Mouse (Mus musculus) Patski (cell line): Measurements from ENCODE around the gene Zfp281. TPM values are rescaled to one million over a fixed set of nuclear protein-coding genes. Genes with fewer than 3 reads are reported as not detected.

Source experiments
- ATAC-seq: fragments of 100-300 bp; one replicate; pipeline ENCODE4 v1.8.0; 2021
- CTCF ChIA-PET: fragments of 350-600 bp; sonication (Branson Sonifier 250); formaldehyde crosslinking; loops from one replicate; lab custom pipeline; 2022; ENCODE audit warnings: inconsistent platforms; lab: Charles Lee
- POLR2A ChIA-PET: fragments of 350-600 bp; sonication (Branson Sonifier 250); formaldehyde crosslinking; loops from one replicate; lab custom pipeline; 2022; ENCODE audit warnings: antibody characterized with exemption, inconsistent platforms; lab: Charles Lee
- DNase-seq: peaks from one replicate; pipeline ENCODE4 v3.0.0-alpha.2; 2011; ENCODE audit warnings: low read depth, low spot score
- H3K27me3 ChIP-seq: fragments of 371-371 bp; one replicate; pipeline ENCODE4 v1.5.1; 2021
- CTCF ChIP-seq: fragments of 100-300 bp; IDR thresholded peaks from one replicate; pipeline ENCODE4 v1.5.1; 2021
- in situ Hi-C: fragments of 300-500 bp; cut with MboI; formaldehyde crosslinking; loops from 3 replicates; pipeline ENCODE4 v1.11.1; 2018; ENCODE audit warnings: low pct_unique_long_range_greater_than_20kb, mixed read lengths
- polyA plus RNA-seq: library from polyadenylated mRNA; unstranded; gene quantifications from one replicate; pipeline ENCODE4 v1.2.3, GENCODE M21; 2021

The Zfp281 gene
- polyA plus RNA-seq, 1 experiment from 2014 or later, result 32.1 TPM

DNA sequence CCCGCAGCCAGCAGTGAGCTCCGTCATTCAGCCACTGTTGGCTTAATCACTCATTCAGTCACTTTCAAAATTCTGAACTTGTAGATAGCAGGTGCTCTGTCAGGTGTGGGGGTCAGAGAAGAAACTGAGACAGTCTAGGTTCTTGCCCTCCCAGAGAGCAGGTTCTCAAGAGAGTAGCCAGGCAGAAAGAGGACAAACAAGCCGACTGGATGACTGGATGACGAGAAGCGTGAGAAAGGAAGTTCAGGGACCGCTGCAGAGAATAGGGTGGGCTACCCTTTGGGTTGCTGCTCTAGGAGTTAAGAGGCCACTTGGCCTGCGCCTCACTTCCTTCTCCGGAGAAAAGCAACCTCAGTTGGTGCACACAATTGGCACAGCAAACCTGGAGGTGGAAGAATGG lies 28.8 kb downstream of the Zfp281 start:
- ATAC-seq (no peak), DNase-seq (no peak)
- in situ Hi-C loops, result no loop called here
- ChIA-PET CTCF (no interaction called here), POLR2A (no interaction called here)
- no peak for TF ChIP-seq CTCF
- no peaks in the 10 kb centered on the region for H3K27me3 ChIP-seq

DNA sequence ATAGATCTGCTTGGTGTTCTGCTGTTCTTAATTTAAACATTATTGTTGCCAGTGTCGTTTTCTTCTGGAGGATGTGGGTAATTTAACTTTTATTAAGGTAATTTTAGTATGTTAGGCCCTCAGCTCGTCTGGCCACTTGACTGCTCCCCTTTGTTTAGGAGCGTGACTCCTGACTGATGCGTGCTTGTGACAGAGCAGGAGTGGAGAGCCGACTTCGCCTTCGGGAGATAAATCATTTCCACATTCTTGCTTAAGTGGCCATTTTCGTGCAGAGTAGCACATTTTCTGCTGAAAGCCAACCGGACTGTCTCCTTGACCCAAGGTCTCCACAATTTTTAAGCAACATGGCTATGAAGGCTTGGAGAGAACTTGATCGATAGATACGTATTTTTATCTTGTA lies 29.7 kb downstream of the Zfp281 start:
- ATAC-seq (no peak), DNase-seq (no peak)
- in situ Hi-C loops, result no loop called here
- CTCF ChIA-PET, result no interaction called here
- TF ChIP-seq CTCF, result no peak
- H3K27me3 ChIP-seq, result no peaks in the 10 kb centered on the region
- POLR2A ChIA-PET, result no interaction called here

DNA sequence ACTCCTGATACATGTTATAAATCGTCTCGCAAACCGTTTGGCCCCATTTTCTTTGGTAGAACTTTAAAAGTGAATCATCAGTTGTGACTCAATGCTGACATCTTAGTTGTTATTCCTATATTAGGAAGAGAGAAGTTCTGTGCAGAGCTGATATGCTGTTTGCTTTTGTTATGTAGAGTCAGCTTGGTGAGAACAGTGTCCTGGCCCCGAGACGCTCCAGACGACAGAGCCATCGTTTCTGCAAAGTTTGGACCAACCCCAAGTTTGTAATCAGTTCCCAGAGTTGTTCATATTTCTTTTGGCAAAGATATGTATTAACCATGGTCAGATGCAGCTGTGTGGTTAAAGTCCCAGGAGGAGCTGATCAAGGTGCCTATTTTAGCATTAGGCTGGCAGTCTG lies 31.9 kb downstream of the Zfp281 start:
- TF ChIP-seq CTCF, result no peak
- no peaks in the 10 kb centered on the region for H3K27me3 ChIP-seq
- DNase-seq (no peak), ATAC-seq (peak; percentile 38)
- in situ Hi-C loops, result no loop called here
- CTCF ChIA-PET, result interaction anchor here (0.7 to 1.3 kb wide), 2 partner anchors 10 to 14 kb away, joined by 3 to 4 read pairs; no protein-coding TSS in a partner anchor
- POLR2A ChIA-PET, result no interaction called here

DNA sequence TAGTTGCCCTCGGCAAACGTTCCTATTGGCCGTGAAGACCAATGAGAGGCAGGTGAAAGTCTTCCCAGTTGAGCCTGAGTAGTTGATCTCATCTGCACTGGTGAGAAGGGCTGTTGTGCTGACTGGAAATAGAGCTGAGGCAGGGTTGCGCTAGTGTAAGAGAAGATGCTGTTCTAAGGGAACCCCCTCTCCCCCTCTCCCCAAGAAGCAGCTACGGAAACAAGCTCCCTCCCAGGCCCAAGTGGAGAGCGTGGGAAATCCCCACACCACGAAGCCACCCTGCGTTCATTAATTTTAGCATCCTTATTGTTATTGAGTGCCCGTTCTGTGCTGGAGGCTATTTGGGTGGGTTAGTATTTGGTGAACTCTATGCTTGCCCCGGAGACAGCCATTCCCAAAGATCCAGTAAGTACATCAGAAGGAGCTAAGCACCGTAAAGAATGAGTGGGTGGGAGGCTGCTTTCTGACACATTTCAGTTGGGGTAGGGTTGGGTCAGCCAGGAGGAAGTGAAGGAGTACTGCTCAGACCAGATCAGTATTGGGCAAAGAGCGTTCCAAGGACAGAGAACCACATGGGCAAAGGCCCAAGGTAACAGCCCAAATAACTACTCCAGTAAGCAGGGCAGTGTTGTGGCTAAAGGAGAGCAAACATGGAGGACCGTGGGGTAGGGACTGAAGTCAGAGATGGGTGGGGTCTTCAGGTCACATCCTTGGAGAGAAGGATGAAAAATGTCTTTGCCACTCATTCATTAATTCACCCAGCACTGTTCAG lies 33.9 kb downstream of the Zfp281 start:
- in situ Hi-C loops, result no loop called here
- TF ChIP-seq CTCF, result no peak
- DNase-seq (no peak), ATAC-seq (no peak)
- CTCF ChIA-PET, result interaction anchor here (2.5 kb wide), 1 partner anchor 13 kb away, joined by 6 read pairs; no protein-coding TSS in a partner anchor
- POLR2A ChIA-PET, result no interaction called here
- no peaks in the 10 kb centered on the region for H3K27me3 ChIP-seq

DNA sequence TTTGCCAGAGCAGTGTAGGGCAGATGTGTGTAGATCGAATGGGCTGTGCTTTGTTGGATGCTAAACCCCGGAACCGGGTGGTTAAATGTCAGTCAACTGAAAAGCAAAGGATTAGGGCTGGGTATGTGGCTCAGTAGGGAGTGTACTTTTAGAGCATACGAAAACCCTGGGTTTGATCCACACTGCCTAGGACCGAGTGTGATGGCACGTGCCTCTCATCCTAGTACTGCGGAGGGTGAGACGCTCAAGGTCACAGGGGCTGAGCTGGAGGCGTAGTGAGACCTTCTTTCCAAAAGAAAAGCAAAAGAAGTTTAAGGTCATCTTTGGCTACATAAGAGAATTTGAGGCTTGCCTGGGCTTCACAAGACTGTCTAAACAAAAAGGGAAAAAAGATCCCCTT lies 34.6 kb downstream of the Zfp281 start:
- POLR2A ChIA-PET, result no interaction called here
- CTCF ChIA-PET, result interaction anchor here (2.5 kb wide), 1 partner anchor 13 kb away, joined by 6 read pairs; no protein-coding TSS in a partner anchor
- no peaks in the 10 kb centered on the region for H3K27me3 ChIP-seq
- ATAC-seq (no peak), DNase-seq (no peak)
- in situ Hi-C loops, result no loop called here
- TF ChIP-seq CTCF, result no peak

DNA sequence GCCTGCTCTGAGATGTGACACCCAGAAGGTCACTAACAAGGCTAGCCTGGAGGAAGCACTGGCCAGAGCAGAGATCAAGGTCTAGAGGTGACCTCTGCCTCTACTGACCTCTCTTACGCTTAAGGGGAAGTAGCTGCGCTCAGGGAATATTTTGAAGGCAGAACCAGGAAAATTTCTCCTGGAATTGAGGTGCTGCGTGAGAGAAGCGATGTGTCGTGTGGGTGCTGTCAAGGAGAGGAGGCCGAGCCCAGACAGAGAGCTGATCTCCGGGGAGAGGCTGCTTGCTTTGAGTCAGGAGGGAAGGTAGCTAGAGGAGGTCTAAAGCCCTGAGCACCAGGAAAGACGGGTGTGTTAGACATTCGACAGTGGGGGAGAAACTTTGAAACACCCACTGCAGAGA lies 35.2 kb downstream of the Zfp281 start:
- in situ Hi-C loops, result no loop called here
- ChIA-PET POLR2A (no interaction called here), CTCF (interaction anchor here (2.5 kb wide), 1 partner anchor 14 kb away, joined by 6 read pairs; no protein-coding TSS in a partner anchor)
- no peak for TF ChIP-seq CTCF
- ATAC-seq (no peak), DNase-seq (no peak)
- H3K27me3 ChIP-seq, result no peaks in the 10 kb centered on the region

DNA sequence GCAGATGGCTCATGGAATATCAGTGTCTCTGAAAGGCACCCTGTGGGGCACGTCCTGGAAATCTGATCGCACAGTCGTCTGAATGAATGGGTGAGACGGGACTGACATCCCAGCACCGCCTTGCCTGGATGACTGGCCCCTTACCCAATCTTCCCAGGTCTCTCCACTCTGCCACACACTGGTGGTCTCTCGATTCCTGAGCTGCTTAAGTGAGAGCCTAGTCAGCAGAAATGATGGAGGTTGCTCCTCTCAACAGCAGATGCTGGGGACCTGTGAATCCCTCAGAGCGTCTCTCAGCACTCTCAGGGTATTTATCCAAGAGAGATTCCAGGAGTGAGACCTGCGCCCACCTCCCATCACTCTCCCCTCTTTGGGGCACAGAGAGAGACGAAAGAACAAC lies 36.8 kb downstream of the Zfp281 start:
- ChIA-PET POLR2A (interaction anchor here (1.4 kb wide), 1 partner anchor 36 kb away, joined by 4 read pairs; no protein-coding TSS in a partner anchor), CTCF (interaction anchor here (2.5 kb wide), 1 partner anchor 16 kb away, joined by 6 read pairs; no protein-coding TSS in a partner anchor)
- no peak for DNase-seq
- no peaks in the 10 kb centered on the region for H3K27me3 ChIP-seq
- no peak for ATAC-seq
- no peak for TF ChIP-seq CTCF
- in situ Hi-C loops, result no loop called here

DNA sequence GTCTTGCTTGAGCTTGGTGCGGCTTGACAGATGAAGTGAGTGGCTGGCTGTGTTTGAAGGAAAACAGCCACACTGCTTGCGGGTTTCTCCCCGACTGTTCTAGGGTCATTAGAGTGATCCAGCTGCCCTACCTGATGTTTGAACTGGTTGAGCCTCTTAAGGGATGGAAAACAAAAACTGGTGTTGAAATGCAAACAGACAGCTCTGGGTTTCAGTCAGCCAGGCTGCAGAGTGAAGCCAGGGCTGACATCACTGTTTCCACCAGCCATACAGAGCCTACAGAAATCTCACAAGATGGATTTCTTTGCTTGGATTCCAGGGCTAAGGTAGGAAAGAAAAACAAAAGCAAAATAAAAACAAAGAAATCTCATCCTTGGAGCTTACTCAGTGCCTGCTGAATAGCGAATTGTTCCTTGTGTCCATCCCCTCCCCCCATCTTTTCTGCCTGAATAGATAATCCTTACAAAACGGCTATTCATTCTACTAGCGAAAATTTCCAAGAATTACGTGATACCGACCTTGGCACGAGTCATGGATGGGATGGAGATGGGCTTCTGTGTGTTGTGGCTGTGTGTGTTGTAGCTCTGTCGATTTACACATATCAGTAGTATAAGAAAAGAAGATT lies 37.4 kb downstream of the Zfp281 start:
- ATAC-seq (no peak), DNase-seq (no peak)
- no peak for TF ChIP-seq CTCF
- CTCF ChIA-PET, result no interaction called here
- in situ Hi-C loops, result no loop called here
- POLR2A ChIA-PET, result interaction anchor here (1.4 kb wide), 1 partner anchor 36 kb away, joined by 4 read pairs; no protein-coding TSS in a partner anchor
- no peaks in the 10 kb centered on the region for H3K27me3 ChIP-seq

DNA sequence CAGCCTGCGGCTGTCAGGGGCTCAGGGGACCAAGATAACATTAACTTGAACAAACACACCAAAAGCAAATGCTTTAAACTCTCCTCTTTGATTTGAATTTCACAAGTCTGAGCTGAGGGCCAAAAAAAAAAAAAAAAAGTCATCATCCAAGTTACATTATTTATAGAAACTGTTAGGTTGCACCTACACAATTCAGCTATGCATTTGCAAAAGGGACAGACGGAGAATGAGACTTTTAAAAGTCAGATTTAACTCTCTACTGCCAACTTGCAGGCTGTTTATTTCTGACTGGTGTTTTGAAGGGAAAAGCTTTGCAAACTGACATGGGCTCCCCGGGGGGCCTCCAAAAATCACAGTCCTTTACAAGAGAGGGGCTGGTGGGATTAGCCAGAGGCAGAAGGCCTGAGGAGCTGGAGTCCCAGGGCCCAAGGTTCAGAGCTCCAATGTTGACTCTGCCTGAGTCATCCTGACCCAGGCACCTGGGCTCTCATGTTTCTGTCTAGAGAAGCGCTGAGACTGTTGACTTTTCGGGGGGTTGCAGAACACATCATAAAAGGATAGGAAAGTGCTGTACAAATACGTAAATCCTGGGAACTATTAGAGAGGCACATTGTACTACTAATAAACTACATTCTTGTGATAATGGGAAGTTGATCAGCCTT lies 40.4 kb downstream of the Zfp281 start:
- DNase-seq (no peak), ATAC-seq (no peak)
- POLR2A ChIA-PET, result interaction anchor here (0.6 kb wide), 1 partner anchor 10 kb away, joined by 3 read pairs; no protein-coding TSS in a partner anchor
- CTCF ChIA-PET, result interaction anchor here (1.3 kb wide), 1 partner anchor 10 kb away, joined by 5 read pairs; no protein-coding TSS in a partner anchor
- TF ChIP-seq CTCF, result no peak
- H3K27me3 ChIP-seq, result no peaks in the 10 kb centered on the region
- in situ Hi-C loops, result no loop called here

DNA sequence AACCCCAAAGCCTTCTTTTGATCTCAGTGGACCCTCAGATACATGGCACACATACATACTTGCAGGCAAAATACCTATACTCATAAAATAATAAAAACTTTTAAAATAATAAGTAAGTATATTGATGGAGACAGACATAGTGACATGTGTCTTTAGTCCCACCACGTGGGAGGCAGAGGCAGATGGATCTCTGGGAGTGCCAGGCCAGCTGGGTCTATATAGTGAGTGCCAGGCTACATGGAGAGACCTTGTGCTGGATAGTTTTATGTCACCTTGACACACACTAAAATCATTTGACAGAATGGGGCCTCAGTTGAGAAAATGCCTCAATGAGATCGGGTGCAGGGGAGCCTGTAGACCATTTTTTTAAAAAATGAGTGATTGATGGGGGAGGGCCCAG lies 41.8 kb downstream of the Zfp281 start:
- in situ Hi-C loops, result no loop called here
- no peak for DNase-seq
- H3K27me3 ChIP-seq, result no peaks in the 10 kb centered on the region
- CTCF ChIA-PET, result no interaction called here
- no peak for TF ChIP-seq CTCF
- ATAC-seq, result no peak
- POLR2A ChIA-PET, result no interaction called here

DNA sequence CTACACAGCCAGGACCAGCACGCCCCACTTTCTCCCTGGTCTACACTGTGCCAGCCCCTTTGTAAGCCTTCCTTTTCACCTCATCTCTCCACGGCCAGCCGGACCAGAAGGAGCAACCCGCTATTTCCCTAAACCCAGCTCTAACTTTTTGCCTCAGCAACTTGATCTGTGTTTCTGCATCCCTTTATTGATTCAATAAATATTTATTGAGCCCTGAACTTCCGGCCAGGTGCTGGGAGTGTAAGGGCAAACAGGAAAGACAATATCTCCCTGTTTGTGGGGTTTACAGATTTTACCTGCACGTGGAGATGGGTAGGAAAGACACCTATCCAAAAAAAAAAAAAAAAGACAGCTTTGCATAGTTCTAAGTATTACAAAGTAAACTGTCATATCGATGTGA lies 45.2 kb downstream of the Zfp281 start:
- POLR2A ChIA-PET, result interaction anchor here (0.6 kb wide), 1 partner anchor 102 kb away, joined by 4 read pairs; no protein-coding TSS in a partner anchor
- in situ Hi-C loops, result no loop called here
- H3K27me3 ChIP-seq, result no peaks in the 10 kb centered on the region
- CTCF ChIA-PET, result no interaction called here
- no peak for ATAC-seq
- no peak for DNase-seq
- no peak for TF ChIP-seq CTCF
